Mouse (Mus musculus): ENCODE results near the gene S100pbp.

S100pbp gene

DNA sequence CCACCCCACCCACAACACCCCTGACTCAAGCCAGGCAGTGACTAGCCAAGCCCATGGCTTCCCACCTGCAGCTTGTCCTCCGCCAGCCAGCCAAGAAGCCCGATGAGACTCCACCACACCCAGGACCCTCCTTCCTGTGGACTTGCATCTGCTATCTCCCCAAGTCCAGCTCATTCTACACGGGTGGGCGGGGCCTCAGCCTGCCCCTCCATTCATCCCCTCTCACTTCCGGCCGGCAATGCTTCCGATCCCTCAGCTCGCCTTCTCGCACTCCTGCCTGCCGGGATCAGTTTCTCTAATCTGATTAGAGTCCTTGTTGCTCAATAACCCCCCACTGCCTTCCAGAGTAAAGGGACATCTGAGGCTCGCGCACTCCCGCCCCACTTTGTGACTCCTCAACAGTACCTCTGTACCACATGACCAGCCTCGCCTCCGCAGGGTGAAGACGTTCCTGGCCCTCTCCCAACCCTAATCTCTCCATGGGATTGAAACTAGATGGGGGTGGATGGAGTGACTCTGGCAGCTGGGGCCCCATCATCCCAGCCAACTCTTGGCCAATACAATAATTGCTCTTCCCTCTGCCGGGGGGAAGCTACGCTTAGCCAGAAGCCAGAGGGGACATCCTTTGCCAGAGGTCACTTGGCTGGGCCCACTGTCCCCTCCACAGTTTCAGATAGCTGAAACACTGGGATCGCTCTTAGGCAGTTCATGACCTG is 63.6 kb downstream of the S100pbp start:
- DNase-seq = no peak

DNA sequence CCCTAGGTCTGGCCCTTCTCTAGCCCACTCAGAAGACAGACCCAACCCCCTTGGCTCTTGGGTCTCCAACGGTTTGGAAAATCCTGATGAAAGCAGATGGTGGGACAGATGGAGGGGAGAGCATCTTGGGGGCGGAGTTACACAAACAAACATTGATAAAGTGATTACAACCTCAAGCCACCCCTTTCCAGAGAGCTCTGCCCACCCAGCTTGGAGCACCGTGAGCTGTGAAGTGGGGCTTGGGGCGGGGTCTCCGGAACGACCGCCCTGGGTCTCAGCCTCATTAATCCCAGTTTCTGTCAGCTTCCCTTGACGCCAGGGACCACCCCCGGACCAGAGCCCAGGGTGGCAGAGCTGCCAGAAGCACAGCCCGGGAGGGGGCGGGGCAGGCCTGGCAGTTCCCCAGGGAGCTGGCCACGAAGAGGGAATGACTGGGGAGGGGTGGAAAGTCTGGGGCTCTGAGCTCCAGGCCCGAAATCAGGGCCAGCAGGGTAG is 64.8 kb downstream of the S100pbp start:
- no peak for DNase-seq

DNA sequence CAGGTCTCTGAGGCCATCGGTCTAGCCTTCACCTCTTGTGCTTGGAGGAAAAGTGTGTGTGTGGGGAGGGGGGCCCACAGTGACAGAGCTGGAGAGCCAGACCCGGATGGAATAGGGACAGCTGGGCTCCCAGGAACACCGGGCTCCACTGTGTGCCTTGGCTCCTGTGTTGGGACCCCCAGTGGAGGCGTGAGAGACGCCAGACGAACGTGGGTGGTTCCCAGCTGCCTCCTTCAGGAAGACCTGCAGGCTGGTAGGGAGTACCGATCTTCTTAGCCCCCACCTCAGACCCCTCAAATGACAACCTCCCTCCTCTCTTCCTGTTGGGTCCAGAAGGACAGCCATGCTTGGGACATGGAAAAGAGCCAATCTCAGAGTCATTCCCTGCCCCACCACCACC is 66.8 kb downstream of the S100pbp start:
- DNase-seq = no peak

DNA sequence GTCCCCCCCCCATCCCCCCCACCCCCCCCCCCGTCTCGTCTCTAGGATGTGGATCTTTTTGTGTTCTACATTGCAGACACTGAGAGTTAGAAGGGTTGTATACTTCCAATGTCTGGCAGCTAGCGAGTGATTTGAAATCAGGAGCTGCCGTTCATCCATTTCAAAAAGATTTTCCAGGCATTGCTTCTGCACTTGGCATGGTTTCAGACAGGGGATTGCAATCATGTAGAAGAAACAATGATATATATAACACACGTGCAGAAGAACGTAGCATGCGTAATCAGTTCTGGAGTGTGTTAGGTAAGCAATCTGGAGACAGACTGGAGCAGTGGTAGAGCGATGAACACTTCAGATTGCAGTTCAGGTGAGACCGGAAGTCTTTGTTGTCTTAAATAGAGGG is 67.4 kb downstream of the S100pbp start:
- no peak for DNase-seq

DNA sequence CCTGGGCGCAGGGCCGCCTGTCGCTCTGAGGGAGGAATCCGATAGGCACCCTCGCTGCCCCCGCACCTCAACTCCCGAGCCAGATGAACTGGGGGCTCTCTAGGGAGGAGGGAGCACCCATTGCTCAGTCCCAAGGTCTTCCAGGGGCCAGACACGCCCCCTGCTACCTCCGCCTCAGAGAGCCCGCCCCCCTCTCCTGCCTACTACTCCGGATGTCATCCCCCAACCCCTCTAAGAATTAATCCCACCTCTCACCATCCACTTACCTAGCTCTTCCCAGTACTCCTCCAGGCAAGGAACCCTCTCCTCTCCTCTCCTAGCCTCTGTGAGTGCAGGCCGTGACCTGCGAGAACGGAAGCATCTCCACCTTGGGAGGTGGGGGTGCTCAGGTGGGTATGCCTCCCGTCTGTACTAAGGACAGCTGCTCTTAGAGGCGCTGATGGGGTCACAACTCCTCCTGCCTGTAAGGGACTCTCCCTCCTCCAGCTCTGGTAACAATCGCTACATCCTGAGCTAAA is 67.9 kb downstream of the S100pbp start, which contains the start of gene Hpca:
Hpca (minus strand) TSS at position 468 of the 518 bp plus-strand sequence.
- no peak for DNase-seq

DNA sequence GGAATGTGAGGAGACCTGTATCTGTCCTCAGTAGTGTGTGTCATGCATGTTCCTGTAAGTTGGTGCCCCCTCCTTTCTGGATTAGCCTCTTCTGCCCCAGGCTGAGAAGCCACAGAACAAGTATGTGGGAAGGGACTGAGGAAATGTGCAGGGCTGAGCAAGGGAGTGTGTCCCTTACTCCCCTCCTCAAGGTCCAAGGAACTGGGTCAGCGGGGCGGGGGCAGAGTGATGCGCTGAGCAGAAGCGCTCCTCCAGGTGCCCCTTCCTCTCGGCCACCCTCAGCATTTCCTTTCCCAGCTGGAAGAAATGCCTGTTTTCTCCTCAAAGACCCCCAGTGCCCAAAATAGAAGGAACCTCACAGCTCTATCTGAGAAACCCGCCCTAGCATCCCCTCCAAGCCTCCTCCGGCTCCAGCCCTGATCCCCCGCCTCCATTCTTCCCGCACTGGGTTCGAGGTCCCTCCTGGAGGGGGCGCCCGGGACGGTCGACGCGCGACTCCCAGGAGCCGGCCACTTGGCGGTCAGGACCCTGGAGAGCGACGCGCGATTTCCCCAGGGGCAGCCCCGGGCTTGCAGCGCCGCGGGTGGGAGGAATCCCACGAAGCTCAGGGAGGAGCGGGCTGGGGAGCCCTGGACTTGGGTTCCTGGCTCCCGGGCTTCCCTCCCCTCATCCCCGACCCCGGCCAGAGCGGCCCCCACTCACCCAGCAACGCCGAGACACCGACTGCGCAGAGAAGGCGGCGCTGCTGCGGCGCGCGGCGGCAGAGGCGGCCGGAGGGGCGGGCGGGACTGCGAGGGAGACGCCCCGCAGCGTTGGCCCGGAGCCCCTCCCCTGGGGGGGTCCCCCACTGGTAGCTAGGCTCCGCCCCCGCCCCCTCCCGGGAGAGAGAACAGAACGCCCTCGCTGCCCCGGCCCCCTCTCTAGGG is 68.7 kb downstream of the S100pbp start:
- DNase-seq = peak; percentile 71

DNA sequence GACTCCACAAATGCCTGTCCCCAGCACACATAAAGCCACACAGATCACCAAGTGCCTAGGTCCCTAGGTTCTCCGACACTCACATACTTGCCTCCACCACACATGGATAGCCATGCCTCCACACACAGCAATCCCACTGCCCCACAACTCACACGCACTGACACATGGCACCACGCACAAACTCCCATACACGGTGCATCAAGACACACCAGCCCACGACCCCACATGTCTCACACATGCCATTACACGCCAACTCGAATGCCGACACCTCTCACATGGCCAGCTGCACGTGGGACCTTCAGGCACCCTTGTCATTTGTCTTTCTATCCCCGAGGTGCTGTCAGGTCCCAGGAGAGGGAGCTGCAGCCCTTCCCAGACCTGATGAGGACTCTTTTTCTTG is 69.8 kb downstream of the S100pbp start:
- DNase-seq = no peak

DNA sequence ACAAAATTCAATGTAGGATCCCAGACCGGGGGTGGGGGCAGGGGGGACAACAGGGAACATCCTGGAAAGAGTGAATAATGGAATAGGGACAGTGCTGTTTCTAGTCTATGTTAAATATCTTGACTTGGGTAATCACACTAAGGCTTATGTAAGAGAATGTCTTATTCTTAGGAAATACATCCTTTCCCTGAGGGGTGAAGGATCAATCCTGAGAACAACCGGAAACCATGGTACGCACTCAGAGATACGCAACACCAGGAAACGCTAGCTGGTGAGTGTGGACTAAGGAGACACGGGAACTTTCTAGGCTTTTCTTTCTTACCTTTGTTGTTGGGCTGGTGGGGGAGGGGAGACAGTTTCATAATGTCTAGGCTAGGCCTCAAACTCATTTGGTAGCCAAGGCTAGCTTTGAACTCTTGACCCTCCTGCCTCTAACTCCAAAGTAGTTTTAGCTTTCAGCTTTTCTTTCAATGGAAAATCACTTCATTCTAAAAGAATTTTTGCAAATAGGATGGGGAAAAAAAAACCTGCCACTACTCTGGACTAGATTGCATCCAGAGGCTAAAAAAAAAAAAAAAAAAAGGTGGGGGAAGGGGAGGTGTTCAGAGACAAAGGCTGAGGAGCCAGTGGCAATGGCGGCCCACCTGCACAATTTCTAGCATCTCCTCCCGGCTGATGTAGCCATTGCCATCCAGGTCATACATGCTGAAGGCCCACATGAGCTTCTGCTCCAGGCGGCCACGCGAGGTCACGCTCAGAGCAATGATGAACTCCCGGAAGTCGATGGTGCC is 71.6 kb downstream of the S100pbp start:
- no peak for DNase-seq

DNA sequence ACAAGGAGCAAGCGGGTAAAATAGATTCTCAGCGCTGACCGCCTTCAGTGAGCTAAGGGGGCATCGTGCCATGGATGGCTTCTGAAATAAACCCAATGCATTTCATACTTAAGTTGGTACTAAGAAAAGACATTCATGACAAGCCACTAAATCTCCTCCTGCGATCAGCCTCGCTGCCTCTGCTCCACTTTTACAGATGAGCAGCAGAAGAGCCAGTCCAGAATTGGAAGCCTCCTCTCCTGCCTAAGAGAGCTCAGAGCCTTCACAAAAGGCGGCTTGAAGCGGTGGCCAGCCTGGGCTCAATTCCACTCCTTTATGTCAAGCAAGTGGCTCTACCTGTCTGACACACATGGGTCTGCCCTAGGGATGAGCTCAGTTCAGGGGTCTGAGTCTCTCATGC is 72.8 kb downstream of the S100pbp start:
- no peak for DNase-seq

DNA sequence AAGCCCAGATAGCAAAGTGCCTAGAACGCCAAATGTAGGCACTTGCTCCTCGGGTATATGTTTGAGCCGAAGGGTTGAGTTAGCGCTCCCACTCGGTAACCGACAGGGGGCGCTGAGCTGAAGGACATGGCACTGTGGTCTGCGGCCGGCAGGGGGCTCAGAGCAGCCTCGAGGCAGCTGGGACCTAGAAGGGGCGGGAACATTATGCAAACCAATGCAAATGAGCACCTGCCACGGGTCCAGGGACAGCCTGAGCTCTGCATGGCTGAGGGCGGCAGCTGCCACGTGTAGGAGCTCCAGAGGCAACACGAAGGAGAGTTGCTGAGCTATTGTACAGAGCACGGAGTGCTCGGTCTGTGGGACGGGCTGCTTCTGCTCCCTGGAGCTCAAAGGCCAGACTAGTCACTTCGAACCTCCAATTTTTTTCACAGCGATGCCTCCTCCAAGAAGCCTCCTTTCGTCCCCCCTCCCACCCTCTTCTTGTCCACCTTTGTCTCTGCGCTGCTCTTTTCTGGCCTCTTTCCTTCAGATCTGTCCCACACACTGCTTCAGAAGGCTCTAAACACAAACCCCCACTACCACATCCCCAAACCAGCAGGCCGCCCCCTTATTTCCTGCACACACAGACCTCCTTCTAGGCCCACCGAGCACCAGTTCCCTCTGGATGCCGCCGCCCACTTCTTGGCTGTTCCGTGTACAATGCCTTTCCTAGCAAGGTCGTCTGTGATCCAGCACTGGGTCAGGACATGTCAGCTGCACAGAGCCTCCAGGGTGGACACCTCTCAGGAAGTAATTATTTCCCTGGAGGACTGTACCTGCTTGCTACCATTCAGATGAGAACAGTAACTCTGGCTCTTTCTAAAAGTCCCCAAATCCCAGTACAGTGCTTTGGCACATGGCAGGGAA is 76.2 kb downstream of the S100pbp start:
- DNase-seq = peak; percentile 83

DNA sequence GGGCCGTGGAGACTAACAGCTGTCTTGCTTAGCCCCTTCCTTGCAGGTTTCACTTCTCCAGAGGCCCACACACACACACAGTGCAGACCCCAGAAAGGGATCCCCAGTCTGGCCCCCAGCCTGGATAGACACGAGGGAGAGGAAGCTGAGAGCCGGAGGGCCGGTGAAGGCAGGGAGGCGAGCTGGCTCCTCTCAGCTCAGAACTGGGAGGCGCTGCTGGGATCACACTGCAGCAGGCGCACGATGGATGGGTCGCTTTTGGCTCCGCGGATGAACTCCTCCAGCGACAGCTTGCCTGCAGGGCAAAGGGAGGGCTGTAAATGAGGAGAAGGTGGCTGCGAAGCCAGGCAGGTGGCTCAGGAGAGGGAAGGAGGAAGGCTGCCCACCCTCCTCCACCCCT is 77.3 kb downstream of the S100pbp start:
- no peak for DNase-seq

DNA sequence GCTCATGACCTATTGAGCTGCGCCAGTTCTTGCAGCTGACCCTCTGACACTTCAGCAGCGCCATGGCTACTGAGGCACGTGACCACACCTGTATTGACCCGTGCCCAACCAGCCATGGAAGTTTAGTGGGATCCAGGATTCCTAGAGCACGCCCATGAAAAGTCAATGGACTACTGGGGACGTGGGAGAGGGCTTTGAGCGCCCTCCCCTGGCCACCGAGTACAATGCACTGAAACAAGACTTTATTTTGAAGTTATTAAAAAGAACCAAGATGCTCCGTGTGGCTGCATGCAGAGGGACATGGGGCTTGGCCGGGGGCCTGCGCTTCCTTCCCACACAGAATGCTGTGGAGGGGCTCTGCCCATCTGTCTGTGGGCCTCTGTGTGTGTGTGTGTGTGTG is 78.2 kb downstream of the S100pbp start:
- DNase-seq = no peak

DNA sequence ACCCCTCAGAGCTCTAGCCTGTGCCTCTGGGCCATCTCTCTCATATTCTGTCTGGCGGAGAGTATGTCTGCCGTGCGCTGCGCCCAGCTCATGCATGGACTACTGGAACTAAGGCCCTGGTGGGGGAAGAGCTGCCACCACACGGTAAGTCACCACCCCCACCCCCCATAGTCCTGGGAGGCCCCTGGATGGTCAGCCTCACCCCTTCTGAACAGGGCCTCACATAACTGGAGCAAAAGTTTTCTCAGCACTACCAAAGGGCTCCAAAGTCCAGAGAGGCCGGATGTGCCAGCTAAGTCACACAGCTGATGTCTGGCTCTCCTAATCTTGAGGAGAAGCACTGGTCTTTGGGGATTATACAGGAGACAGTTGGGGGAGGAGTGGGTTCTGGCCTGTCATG is 78.7 kb downstream of the S100pbp start:
- DNase-seq = no peak

DNA sequence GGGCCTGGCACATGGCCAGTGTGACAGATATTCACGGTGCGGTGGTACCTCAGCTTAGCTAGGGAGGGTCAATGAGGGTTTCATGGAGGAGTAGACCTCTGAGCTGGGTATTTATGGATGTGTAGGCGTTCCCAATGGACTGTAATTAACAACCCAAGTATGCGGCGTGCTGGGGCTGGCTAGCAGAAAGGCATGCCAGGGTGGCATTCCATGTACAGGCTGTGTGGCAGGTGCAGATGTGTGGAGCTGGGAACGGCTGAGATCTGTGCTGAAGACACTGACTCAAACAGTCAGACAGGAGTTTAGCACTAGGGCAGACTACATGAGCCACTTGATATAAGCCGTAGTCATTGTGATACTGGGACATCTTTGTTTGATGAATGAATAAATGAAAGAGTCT is 80.9 kb downstream of the S100pbp start:
- no peak for DNase-seq

DNA sequence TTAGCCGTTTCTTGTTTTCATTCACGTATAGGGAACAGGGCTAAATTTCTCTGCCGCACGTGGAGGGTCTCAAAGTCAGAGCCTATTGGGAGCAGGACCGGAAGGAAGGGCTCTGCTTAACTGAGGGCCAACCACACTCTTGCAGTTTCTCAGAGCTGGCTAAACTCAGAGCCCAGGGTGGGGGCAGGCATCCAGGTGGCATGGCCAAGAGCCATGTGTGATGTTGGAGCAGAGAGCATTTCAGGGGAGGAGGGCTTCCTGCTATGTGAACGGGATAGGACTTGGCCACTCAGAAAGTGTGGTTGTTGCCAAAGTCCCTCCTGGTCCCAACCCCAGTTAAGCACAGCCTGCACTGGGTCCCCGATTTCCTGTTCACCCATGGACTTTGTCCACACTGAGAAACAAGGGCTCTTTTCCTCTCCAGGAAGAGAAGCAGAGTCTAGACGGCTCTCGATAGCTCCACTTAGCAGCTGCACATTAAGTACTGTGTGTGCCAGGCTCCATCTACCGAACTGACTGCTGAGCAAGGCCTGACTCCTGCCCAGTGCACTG is 82.1 kb downstream of the S100pbp start:
- no peak for DNase-seq

DNA sequence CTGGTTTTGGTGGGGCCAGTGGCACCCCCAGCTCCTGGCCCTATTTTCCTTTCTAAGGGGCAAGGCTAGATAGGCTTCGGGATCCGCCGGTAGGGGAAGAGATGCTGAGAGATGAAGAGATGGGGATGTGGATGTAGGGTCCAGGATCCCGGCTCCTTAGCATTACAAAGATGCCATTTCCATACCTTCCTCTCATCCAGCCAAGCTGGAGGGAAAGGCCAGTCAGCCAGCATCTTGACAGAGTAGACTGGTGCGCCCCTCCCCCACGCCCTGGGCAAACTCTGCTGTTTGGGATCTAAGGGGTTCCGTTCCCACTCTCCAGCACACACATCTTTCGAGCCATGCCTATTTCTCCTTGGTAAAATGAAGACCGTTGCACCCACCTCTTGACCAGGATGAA is 83.5 kb downstream of the S100pbp start:
- no peak for DNase-seq

DNA sequence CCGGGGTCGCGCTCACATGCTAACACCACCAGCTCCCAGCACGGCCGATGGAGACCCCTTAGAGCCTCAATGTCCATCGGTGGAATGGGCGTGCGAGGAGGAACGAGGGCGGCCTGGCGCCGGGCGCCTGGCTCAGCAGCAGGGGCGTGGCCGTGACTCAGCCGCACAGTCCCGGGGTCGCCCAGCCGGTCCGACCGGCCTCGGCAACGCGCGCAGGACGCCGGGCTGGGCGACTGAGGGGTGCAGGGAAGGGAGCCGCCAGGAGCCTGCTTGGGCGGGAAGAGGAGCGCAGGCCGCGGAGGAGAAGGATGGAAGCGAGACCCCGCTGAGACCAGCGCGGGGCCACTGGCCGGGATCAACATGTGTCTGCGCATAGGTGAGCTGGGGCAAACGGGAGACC is 84.2 kb downstream of the S100pbp start, which contains the start of gene Tmem54:
Tmem54 (plus strand) TSS at position 193 of the 400 bp plus-strand sequence.
- no peak for DNase-seq

DNA sequence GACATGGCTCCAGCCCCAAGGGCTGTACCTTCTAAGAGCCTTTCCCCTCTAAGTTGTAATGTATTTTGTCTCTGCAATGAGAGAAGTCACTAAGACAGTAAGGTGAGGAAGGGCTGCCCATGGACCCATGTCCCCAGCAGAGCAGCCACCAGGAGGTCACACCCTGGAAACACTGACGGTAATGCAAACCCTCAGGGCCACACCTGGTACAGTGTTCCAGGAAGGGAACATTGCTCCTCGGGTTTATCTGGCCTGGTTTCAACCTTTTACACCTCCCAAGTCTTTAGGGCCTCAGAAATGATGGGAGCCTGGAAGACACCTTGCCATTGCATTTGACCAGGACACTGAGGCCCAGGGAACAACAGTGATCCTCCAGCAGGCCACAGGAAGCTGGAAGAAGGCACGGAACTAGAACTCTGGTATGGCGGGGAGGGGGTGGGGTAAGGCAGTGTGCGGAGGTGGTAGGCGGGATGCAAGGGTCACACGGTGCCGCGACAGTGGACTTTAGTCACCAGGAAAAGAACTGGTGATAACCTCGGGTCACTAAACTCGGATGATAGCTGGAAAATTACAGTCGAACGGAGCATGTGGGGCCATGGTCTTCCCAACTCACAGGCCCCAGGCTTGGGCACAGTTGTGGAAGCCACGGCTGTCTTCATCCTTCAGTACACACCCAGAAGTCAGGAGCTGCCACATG is 87.2 kb downstream of the S100pbp start:
- DNase-seq = no peak

Measured in right cerebral cortex, postnatal 25 days (tissue).